Mouse (Mus musculus): ENCODE data around the gene Bicral.

- no peak for TF ChIP-seq CTCF (conservative IDR thresholded peaks at IDR 0.05; ENCODE audit: low read length)
- TF ChIP-seq POU5F1 (IDR thresholded peaks at IDR 0.05; ENCODE audit: borderline replicate concordance, low read length) = no peak
Measured at GRCm38 (mm10) chr17:46801761-46802160, 56.5 kb downstream of the Bicral start.
